Mouse (Mus musculus): ENCODE results near the gene Cutal.

GRCm38 (mm10) chr2:34880054-34880453 is 5.9 kb downstream of the Cutal start:
- no peak for TF ChIP-seq ETS1 (conservative IDR thresholded peaks at IDR 0.05; ENCODE audit: low read depth, low read length)
- no peak for TF ChIP-seq ZNF384 (IDR thresholded peaks at IDR 0.05; ENCODE audit: low read depth, low read length)
- TF ChIP-seq MXI1 (IDR thresholded peaks at IDR 0.05; ENCODE audit: low read depth, low read length) = no peak
- TF ChIP-seq CTCF (conservative IDR thresholded peaks at IDR 0.05 in 1 of 2, IDR thresholded peaks at IDR 0.05 in 1 of 2; ENCODE audit: low read depth in 2 of 2, low read length in 2 of 2) = no peak
- no peak for TF ChIP-seq POLR2A (IDR thresholded peaks at IDR 0.05; ENCODE audit: low read depth, low read length)
- no peak for TF ChIP-seq MAX (IDR thresholded peaks at IDR 0.05; ENCODE audit: low read length)
- no peak for TF ChIP-seq KAT2A (IDR thresholded peaks at IDR 0.05; ENCODE audit: insufficient replicate concordance, low read length)
- no peak for TF ChIP-seq MAFK (IDR thresholded peaks at IDR 0.05; ENCODE audit: insufficient replicate concordance, low read length)
- no peak for TF ChIP-seq HCFC1 (IDR thresholded peaks at IDR 0.05; ENCODE audit: low read depth, low read length)
- no peak for TF ChIP-seq SIN3A (IDR thresholded peaks at IDR 0.05; ENCODE audit: low read length)
- TF ChIP-seq TBP (conservative IDR thresholded peaks at IDR 0.05; ENCODE audit: low read depth, low read length) = no peak
- no peak for TF ChIP-seq EP300 (IDR thresholded peaks at IDR 0.05; ENCODE audit: low read length)
- no peak for TF ChIP-seq MEF2A (IDR thresholded peaks at IDR 0.05; ENCODE audit: borderline replicate concordance, low read depth, low read length)
- no peak for TF ChIP-seq ELF1 (IDR thresholded peaks at IDR 0.05; ENCODE audit: low read depth, low read length)
